30 mouse cellular contexts compared by ENCODE assay signal in the genomic region with DNA sequence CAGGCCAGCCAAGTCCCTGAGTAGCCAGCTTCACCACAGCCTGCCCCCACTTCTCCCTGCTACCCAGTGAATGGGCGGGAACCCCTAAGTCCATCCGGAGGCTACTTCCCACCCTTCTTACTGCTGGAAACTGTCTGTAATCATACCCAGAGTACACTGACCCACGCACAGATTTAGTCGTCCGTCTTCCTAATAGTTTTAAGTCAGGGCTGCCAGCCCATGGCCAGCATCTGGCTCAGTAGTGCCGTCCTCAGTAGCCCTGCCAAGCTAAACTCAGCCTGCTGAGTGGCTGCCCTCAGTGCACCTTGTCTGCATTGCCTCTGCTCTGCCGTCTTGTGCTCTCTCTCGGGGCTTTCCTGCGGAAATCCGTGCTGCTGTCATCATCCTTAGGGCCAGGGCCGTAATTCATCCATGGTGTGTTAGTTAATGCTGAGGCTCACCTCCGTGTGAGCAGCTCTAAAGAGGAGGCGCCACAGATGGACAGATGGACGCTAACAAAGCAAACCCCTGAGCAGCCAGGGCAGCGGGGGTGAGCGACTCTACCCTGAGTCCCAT. TPM values are rescaled to one million over a fixed set of nuclear protein-coding genes. Genes with fewer than 3 reads are reported as not detected.
DNase-seq lines count a peak whose midpoint lies in the region; ATAC-seq lines count a peak whose summit lies in the region.
"Had no signal": no experiment of that assay in that cellular context is flagged by ENCODE, and none has a peak within 500 bp of the region (broad histone marks: within the 10 kb centered on the region; RNA-seq: fewer than 3 reads in every experiment).

No protein-coding gene starts in this region.

- 29% methylated on average over 16 of the region's 16 CpGs for WGBS in kidney, embryonic 16.5 days
- 82% methylated on average over 16 of the region's 16 CpGs for WGBS in limb, embryonic 10.5 days

- ATAC-seq in kidney, embryonic 16.5 days (ENCODE audit: low FRiP score, low TSS enrichment) = peak; percentile 8; the same call in 1 of the 2 replicates
- ATAC-seq: CD4-positive, CD25-positive, alpha-beta regulatory T cell, adult 4 months; forebrain, postnatal 0 days; intestine, embryonic 15.5 days; midbrain, embryonic 15.5 days; Patski had no signal

- H3K4me3 ChIP-seq in kidney, embryonic 16.5 days (ENCODE audit: low read length) = no peak overlapping the region
- no peak overlapping the region for H3K4me3 ChIP-seq in limb, embryonic 10.5 days
- H3K4me3 ChIP-seq: forebrain, embryonic 10.5 days; hindbrain, embryonic 12.5 days; intestine, embryonic 15.5 days; left cerebral cortex, adult 2 months; midbrain, embryonic 15.5 days; myocyte had no signal

- peak; percentile 27 for DNase-seq in cerebellum, adult 11-12 months
- DNase-seq in cerebellum, adult 8-10 months = no peak
- DNase-seq in kidney, adult 11 months = peak; percentile 49
- DNase-seq in limb, embryonic 10.5 days (ENCODE audit: low spot score) = no peak
- no peak for DNase-seq in heart, postnatal 36 days
- DNase-seq in spleen, postnatal 14 days (ENCODE audit: low spot score in 2 of 2) = no peak
- no peak for DNase-seq in right cerebral cortex, postnatal 10 days (ENCODE audit: low spot score in 2 of 2)
- DNase-seq: adrenal gland, adult 8-10 months; cerebellum, adult 11 months; cerebellum, postnatal 25 days; embryo, embryonic 11 days; forebrain, postnatal 0 days; heart, postnatal 10 days; layer of hippocampus, adult 9-11 months; left cerebral cortex, postnatal 4 days; lung, adult 18-20 months; lung, postnatal 14 days; right cerebral cortex, postnatal 4 days; thymus, postnatal 25 days had no signal

- peak overlapping the region; percentile 92 for H3K27ac ChIP-seq in kidney, embryonic 16.5 days (ENCODE audit: low read length)
- H3K27ac ChIP-seq in limb, embryonic 10.5 days = peak overlapping the region; percentile 47; the same call in 1 of the 2 replicates
- H3K27ac ChIP-seq: forebrain, embryonic 10.5 days; hindbrain, embryonic 12.5 days; intestine, embryonic 15.5 days; left cerebral cortex, adult 2 months; midbrain, embryonic 15.5 days had no signal

- H3K27me3 ChIP-seq in kidney, embryonic 16.5 days (ENCODE audit: insufficient read depth, low read length) = no peaks in the 10 kb centered on the region
- no peaks in the 10 kb centered on the region for H3K27me3 ChIP-seq in limb, embryonic 10.5 days (ENCODE audit: low read depth, poor library complexity, severe bottlenecking)
- H3K27me3 ChIP-seq: hindbrain, embryonic 12.5 days; intestine, embryonic 15.5 days; midbrain, embryonic 15.5 days; Patski had no signal

- no peak overlapping the region; the same call in 1 of the 2 replicates for H3K9ac ChIP-seq in kidney, embryonic 16.5 days (replicated peaks; ENCODE audit: low read length)
- H3K9ac ChIP-seq: forebrain, postnatal 0 days; hindbrain, embryonic 12.5 days; intestine, embryonic 15.5 days; midbrain, embryonic 15.5 days had no signal

- H3K9me3 ChIP-seq in kidney, embryonic 16.5 days (ENCODE audit: low read length) = no peaks in the 10 kb centered on the region
- H3K9me3 ChIP-seq in limb, embryonic 10.5 days (replicated peaks) = no peaks in the 10 kb centered on the region
- H3K9me3 ChIP-seq: forebrain, embryonic 10.5 days; hindbrain, embryonic 12.5 days; intestine, embryonic 15.5 days; midbrain, embryonic 15.5 days had no signal

- peaks cover 26% of the 10 kb centered on the region for H3K36me3 ChIP-seq in kidney, embryonic 16.5 days (ENCODE audit: insufficient read depth, low read length)
- H3K36me3 ChIP-seq in limb, embryonic 10.5 days = peaks cover 78% of the 10 kb centered on the region

- intact Hi-C loops in heart, postnatal 36 days (cut with DNase I) = no loop called here

- peaks cover 34% of the 10 kb centered on the region for H3K4me1 ChIP-seq in kidney, embryonic 16.5 days (ENCODE audit: insufficient read depth, low read length)
- peaks cover 56% of the 10 kb centered on the region for H3K4me1 ChIP-seq in limb, embryonic 10.5 days
- H3K4me1 ChIP-seq: forebrain, embryonic 10.5 days; intestine, embryonic 15.5 days; midbrain, embryonic 15.5 days had no signal

- H3K4me2 ChIP-seq in kidney, embryonic 16.5 days (replicated peaks; ENCODE audit: low read depth, low read length) = no peak overlapping the region
- H3K4me2 ChIP-seq: heart, embryonic 11.5 days; hindbrain, embryonic 12.5 days; intestine, embryonic 15.5 days; liver, embryonic 11.5 days; midbrain, embryonic 15.5 days had no signal

RNA-seq across cellular contexts. Expression of gene Pqlc2, which starts 28.6 kb away (rescaled TPM):
- 16.9 and 17.6 TPM in 2 replicates for polyA plus RNA-seq in kidney, embryonic 16.5 days (2015; fragmentation: Nextera tagmentation; extraction: Ambion mirVana)
- polyA plus RNA-seq in limb, embryonic 10.5 days (2016; fragmentation: Nextera tagmentation; extraction: Ambion mirVana) = 14.6 and 19.7 TPM in 2 replicates
- 1 to 10 TPM; 6.4 to 7.4 TPM for total RNA-seq in heart, postnatal 36 days (2021)

RNA-seq across cellular contexts. Expression of gene Akr7a5, which starts 28.7 kb away (rescaled TPM):
- polyA plus RNA-seq in kidney, embryonic 16.5 days (2015; fragmentation: Nextera tagmentation; extraction: Ambion mirVana) = 201 and 210 TPM in 2 replicates
- polyA plus RNA-seq in limb, embryonic 10.5 days (2016; fragmentation: Nextera tagmentation; extraction: Ambion mirVana) = 115 and 133 TPM in 2 replicates
- 10 to 100 TPM; 52.5 to 53.3 TPM for total RNA-seq in heart, postnatal 36 days (2021)

Comparison
In these comparisons a context has a peak if more than half of its experiments do, and no peak if none do; other contexts are left out.
1. DNase-seq: peak in cerebellum, adult 11-12 months (single experiment) and kidney, adult 11 months (single experiment); none in cerebellum, adult 8-10 months (single experiment), limb, embryonic 10.5 days (single experiment), heart, postnatal 36 days (0 of 2), spleen, postnatal 14 days (0 of 2) and right cerebral cortex, postnatal 10 days (0 of 2).